Mouse (Mus musculus) lung, postnatal 25 days (tissue): Measurements from ENCODE around the gene Olfr1215.
"Not testable (repeated sequence)": the region's sequence is repeated elsewhere in the genome, so short reads cannot be mapped to it uniquely, and the experiment has no call there.

Experiments
- DNase-seq: peaks from one replicate; pipeline ENCODE4 v3.0.0; 2022; ENCODE audit warnings: low spot score

Gene Olfr1215

GRCm38 (mm10) chr2:89006873-89007272, at the start of gene Olfr1215:
TSS of gene Olfr1215 (minus strand) at chr2:89006973.
- no peak for DNase-seq

- no peak for DNase-seq
Measured at GRCm38 (mm10) chr2:89031965-89032364, 25.2 kb upstream of the Olfr1215 start, which contains the start of gene Olfr1217. TSS of gene Olfr1217 (minus strand) at chr2:89032065.

- DNase-seq, result not testable (repeated sequence)
Measured at GRCm38 (mm10) chr2:89021436-89021835, 14.7 kb upstream of the Olfr1215 start.

GRCm38 (mm10) chr2:89018240-89018639, 11.5 kb upstream of the Olfr1215 start, which contains the start of gene Olfr1216:
TSS of gene Olfr1216 (minus strand) at chr2:89018340.
- DNase-seq, result no peak

GRCm38 (mm10) chr2:88992553-88992952, 14.2 kb downstream of the Olfr1215 start, which contains the start of gene Olfr1214:
TSS of gene Olfr1214 (minus strand) at chr2:88992653.
- no peak for DNase-seq

- DNase-seq, result no peak
Measured at GRCm38 (mm10) chr2:88980181-88980580, 26.6 kb downstream of the Olfr1215 start, which contains the start of gene Gm13762. TSS of gene Gm13762 (minus strand) at chr2:88980281.

- DNase-seq, result no peak
Measured at GRCm38 (mm10) chr2:88953669-88954068, 53.1 kb downstream of the Olfr1215 start, which contains the start of gene Olfr1212. TSS of gene Olfr1212 (plus strand) at chr2:88953969.
